ENCODE assay signal across 14 mouse cellular contexts in genomic region chr6:72694791-72695204, GRCm38 (mm10).
DNase-seq lines count a peak whose midpoint lies in the region; ATAC-seq and TF ChIP-seq lines count a peak whose summit lies in the region.
"Had no signal": no experiment of that assay in that cellular context is flagged by ENCODE, and none has a peak within 500 bp of the region (broad histone marks: within the 10 kb centered on the region; RNA-seq: fewer than 3 reads in every experiment).

No protein-coding gene starts in this region.

- ATAC-seq in heart, embryonic 13.5 days (ENCODE audit: extremely low read depth, insufficient number of reproducible peaks, low FRiP score, low TSS enrichment): no peak
- ATAC-seq in lung, embryonic 14.5 days (ENCODE audit: insufficient read depth): no peak
- ATAC-seq in heart, embryonic 16.5 days (replicated peaks; ENCODE audit: extremely low read depth, insufficient read depth, low FRiP score): no peak
- ATAC-seq in stomach, embryonic 16.5 days (ENCODE audit: insufficient read depth, low FRiP score): no peak
- ATAC-seq: hindbrain, embryonic 16.5 days had no signal

- H3K27ac ChIP-seq in heart, embryonic 13.5 days (replicated peaks): peak overlapping the region; percentile 26
- H3K27ac ChIP-seq in lung, embryonic 14.5 days (ENCODE audit: low read depth): peak overlapping the region; percentile 3; the same call in 1 of the 2 replicates
- peak overlapping the region; percentile 56 for H3K27ac ChIP-seq in heart, embryonic 16.5 days (ENCODE audit: low read length)
- H3K27ac ChIP-seq in stomach, embryonic 16.5 days (ENCODE audit: low read length): peak overlapping the region; percentile 31; the same call in 1 of the 2 replicates
- H3K27ac ChIP-seq: liver, embryonic 13.5 days; neural tube, embryonic 12.5 days had no signal

- H3K4me1 ChIP-seq in heart, embryonic 13.5 days: peaks cover 76% of the 10 kb centered on the region
- H3K4me1 ChIP-seq in lung, embryonic 14.5 days (ENCODE audit: insufficient read depth): peaks cover 53% of the 10 kb centered on the region
- H3K4me1 ChIP-seq in heart, embryonic 16.5 days (ENCODE audit: control insufficient read depth, insufficient read depth, low read length): peaks cover 44% of the 10 kb centered on the region
- H3K4me1 ChIP-seq in stomach, embryonic 16.5 days (ENCODE audit: control insufficient read depth, insufficient read depth, low read length): peaks cover 69% of the 10 kb centered on the region

- no peak for TF ChIP-seq CTCF in lung, embryonic 14.5 days (IDR thresholded peaks at IDR 0.05; ENCODE audit: low read depth)

- no peaks in the 10 kb centered on the region for H3K36me3 ChIP-seq in heart, embryonic 13.5 days
- no peaks in the 10 kb centered on the region for H3K36me3 ChIP-seq in lung, embryonic 14.5 days (ENCODE audit: insufficient read depth)
- H3K36me3 ChIP-seq in heart, embryonic 16.5 days (ENCODE audit: control insufficient read depth, insufficient read depth): no peaks in the 10 kb centered on the region
- no peaks in the 10 kb centered on the region for H3K36me3 ChIP-seq in stomach, embryonic 16.5 days (ENCODE audit: control insufficient read depth, insufficient read depth, low read length)
- H3K36me3 ChIP-seq: liver, embryonic 13.5 days; neural tube, embryonic 12.5 days had no signal

- WGBS in heart, embryonic 13.5 days: 32% methylated on average over 10 of the region's 10 CpGs
- 33% methylated on average over 10 of the region's 10 CpGs for WGBS in lung, embryonic 14.5 days
- 31% methylated on average over 10 of the region's 10 CpGs for WGBS in heart, embryonic 16.5 days
- WGBS in stomach, embryonic 16.5 days: 40% methylated on average over 10 of the region's 10 CpGs

- no peaks in the 10 kb centered on the region for H3K27me3 ChIP-seq in heart, embryonic 13.5 days (replicated peaks)
- H3K27me3 ChIP-seq in lung, embryonic 14.5 days (ENCODE audit: insufficient read depth, low read length): no peaks in the 10 kb centered on the region
- H3K27me3 ChIP-seq in heart, embryonic 16.5 days (ENCODE audit: control insufficient read depth, insufficient read depth, low read length): no peaks in the 10 kb centered on the region
- no peaks in the 10 kb centered on the region for H3K27me3 ChIP-seq in stomach, embryonic 16.5 days (ENCODE audit: control insufficient read depth, insufficient read depth, low read length)
- H3K27me3 ChIP-seq: liver, embryonic 13.5 days; neural tube, embryonic 12.5 days had no signal

- H3K9me3 ChIP-seq in heart, embryonic 13.5 days: no peaks in the 10 kb centered on the region
- no peaks in the 10 kb centered on the region for H3K9me3 ChIP-seq in lung, embryonic 14.5 days (ENCODE audit: low read depth, low read length)
- H3K9me3 ChIP-seq in heart, embryonic 16.5 days (replicated peaks; ENCODE audit: control insufficient read depth, low read length): no peaks in the 10 kb centered on the region
- no peaks in the 10 kb centered on the region for H3K9me3 ChIP-seq in stomach, embryonic 16.5 days (replicated peaks; ENCODE audit: control insufficient read depth, low read length)
- H3K9me3 ChIP-seq: liver, embryonic 13.5 days; neural tube, embryonic 12.5 days had no signal

- H3K4me2 ChIP-seq in heart, embryonic 13.5 days: peak overlapping the region; percentile 24
- H3K4me2 ChIP-seq in lung, embryonic 14.5 days: no peak overlapping the region
- peak overlapping the region; percentile 17; the same call in 1 of the 2 replicates for H3K4me2 ChIP-seq in heart, embryonic 16.5 days (ENCODE audit: low read depth, low read length)
- no peak overlapping the region for H3K4me2 ChIP-seq in stomach, embryonic 16.5 days (ENCODE audit: low read depth, low read length)
- H3K4me2 ChIP-seq: liver, embryonic 13.5 days; midbrain, embryonic 11.5 days; neural tube, embryonic 12.5 days had no signal

- H3K9ac ChIP-seq in heart, embryonic 13.5 days: no peak overlapping the region
- no peak overlapping the region for H3K9ac ChIP-seq in lung, embryonic 14.5 days
- H3K9ac ChIP-seq in heart, embryonic 16.5 days (ENCODE audit: low read length): no peak overlapping the region
- no peak overlapping the region; the same call in 1 of the 2 replicates for H3K9ac ChIP-seq in stomach, embryonic 16.5 days (ENCODE audit: low read length)
- H3K9ac ChIP-seq: liver, embryonic 13.5 days; neural tube, embryonic 12.5 days had no signal

- DNase-seq in heart, postnatal 25 days (ENCODE audit: low spot score): no peak
- DNase-seq in lung, embryonic 14.5 days: no peak
- no peak for DNase-seq in lung, postnatal 36 days
- no peak for DNase-seq in ovary, adult 18-20 months (ENCODE audit: low spot score)
- DNase-seq: cerebellum, adult 18-20 months; gastrocnemius, postnatal 10 days; liver, embryonic 13.5 days; thymus, postnatal 4 days had no signal

- intact Hi-C loops in heart, postnatal 25 days (cut with DNase I): no loop called here

- no peak overlapping the region for H3K4me3 ChIP-seq in heart, embryonic 13.5 days
- no peak overlapping the region for H3K4me3 ChIP-seq in lung, embryonic 14.5 days (ENCODE audit: low read depth, low read length)
- H3K4me3 ChIP-seq in heart, embryonic 16.5 days (ENCODE audit: low read length): no peak overlapping the region
- H3K4me3 ChIP-seq in stomach, embryonic 16.5 days (replicated peaks; ENCODE audit: low read length): no peak overlapping the region
- H3K4me3 ChIP-seq: liver, embryonic 13.5 days; neural tube, embryonic 12.5 days had no signal

Comparison
In these comparisons a context has a peak if more than half of its experiments do, and no peak if none do; other contexts are left out.
1. H3K27ac ChIP-seq: peak in every context shown above with its lines; median percentile 56 in heart, embryonic 16.5 days; 31 in stomach, embryonic 16.5 days; 26 in heart, embryonic 13.5 days; 3 in lung, embryonic 14.5 days.
2. H3K4me2 ChIP-seq: peak in heart, embryonic 13.5 days (single experiment) and heart, embryonic 16.5 days (single experiment); none in lung, embryonic 14.5 days (single experiment) and stomach, embryonic 16.5 days (single experiment).